Mouse (Mus musculus): ENCODE data around the gene Atoh1. TPM values are rescaled to one million over a fixed set of nuclear protein-coding genes. Genes with fewer than 3 reads are reported as not detected.

Atoh1 gene
- not detected for polyA plus RNA-seq (2015; fragmentation: Illumina TruSeq; extraction: RNeasy Lipid Tissue Mini Kit (QIAGEN cat#74804); ENCODE audit: insufficient read depth, low replicate concordance)

GRCm38 (mm10) chr6:64728499-64729198 is at the start of gene Atoh1:
Gene Atoh1, plus strand, starts transcription at chr6:64729125.

Measured in spleen, adult 10 weeks (tissue).